Mouse (Mus musculus): Measurements from ENCODE around the gene Trat1.

The Trat1 gene

GRCm38 (mm10) chr16:48771971-48772445, at the start of gene Trat1:
TSS of gene Trat1 (minus strand) at chr16:48772021.
- DNase-seq = no peak

GRCm38 (mm10) chr16:48818524-48818923, 46.7 kb upstream of the Trat1 start:
- DNase-seq = no peak

- no peak for DNase-seq
Measured at GRCm38 (mm10) chr16:48816695-48817094, 44.9 kb upstream of the Trat1 start, which contains the start of gene Retnlb. TSS of gene Retnlb (plus strand) at chr16:48816856.

- no peak for DNase-seq
Measured at GRCm38 (mm10) chr16:48811881-48812436, 40.1 kb upstream of the Trat1 start.

- DNase-seq = peak in 1 of 2 experiments; percentile 1
Measured at GRCm38 (mm10) chr16:48809374-48809773, 37.6 kb upstream of the Trat1 start.

GRCm38 (mm10) chr16:48806521-48806920, 34.7 kb upstream of the Trat1 start:
- DNase-seq = no peak

- DNase-seq = no peak
Measured at GRCm38 (mm10) chr16:48805412-48805811, 33.6 kb upstream of the Trat1 start.

GRCm38 (mm10) chr16:48800906-48801305, 29.1 kb upstream of the Trat1 start:
- DNase-seq = no peak

GRCm38 (mm10) chr16:48799470-48799869, 27.6 kb upstream of the Trat1 start:
- no peak for DNase-seq

- no peak for DNase-seq
Measured at GRCm38 (mm10) chr16:48798285-48798684, 26.5 kb upstream of the Trat1 start.

GRCm38 (mm10) chr16:48788704-48789185, 16.9 kb upstream of the Trat1 start:
- no peak for DNase-seq

GRCm38 (mm10) chr16:48786258-48786657, 14.4 kb upstream of the Trat1 start:
- DNase-seq = no peak

GRCm38 (mm10) chr16:48777254-48777653, 5.4 kb upstream of the Trat1 start:
- DNase-seq = no peak

- DNase-seq = no peak
Measured at GRCm38 (mm10) chr16:48769183-48769582, 2.6 kb downstream of the Trat1 start.

- peak in 1 of 2 experiments; percentile 2 for DNase-seq
Measured at GRCm38 (mm10) chr16:48760643-48761481, 11.0 kb downstream of the Trat1 start.

GRCm38 (mm10) chr16:48750145-48750827, 21.5 kb downstream of the Trat1 start:
- no peak for DNase-seq

- no peak for DNase-seq
Measured at GRCm38 (mm10) chr16:48745418-48745817, 26.4 kb downstream of the Trat1 start.

- DNase-seq = no peak
Measured at GRCm38 (mm10) chr16:48745011-48745410, 26.8 kb downstream of the Trat1 start.

- DNase-seq = no peak
Measured at GRCm38 (mm10) chr16:48741549-48741948, 30.3 kb downstream of the Trat1 start.

GRCm38 (mm10) chr16:48739974-48740373, 31.8 kb downstream of the Trat1 start:
- no peak for DNase-seq

- no peak for DNase-seq
Measured at GRCm38 (mm10) chr16:48738429-48738828, 33.4 kb downstream of the Trat1 start.

GRCm38 (mm10) chr16:48736890-48737289, 34.9 kb downstream of the Trat1 start:
- no peak for DNase-seq

GRCm38 (mm10) chr16:48720259-48720658, 51.6 kb downstream of the Trat1 start:
- DNase-seq = no peak
